Mouse (Mus musculus) olfactory bulb, adult 2 months (tissue): ENCODE data around the gene Ang2.
"Not testable (repeated sequence)": the region's sequence is repeated elsewhere in the genome, so short reads cannot be mapped to it uniquely, and the experiment has no call there.

Source experiments
- CTCF ChIP-seq: fragments of 200-500 bp; IDR thresholded peaks from 2 replicates; pipeline ENCODE4 v1.5.1; 2012; ENCODE audit warnings: low read depth, mild to moderate bottlenecking, low read length, moderate library complexity; ENCODE audit not compliant: insufficient read depth
- POLR2A ChIP-seq: fragments of 200-500 bp; IDR thresholded peaks from 2 replicates; pipeline ENCODE4 v1.6.1; 2012; ENCODE audit warnings: mild to moderate bottlenecking, low read depth, low read length, moderate library complexity; ENCODE audit not compliant: insufficient read depth

DNA sequence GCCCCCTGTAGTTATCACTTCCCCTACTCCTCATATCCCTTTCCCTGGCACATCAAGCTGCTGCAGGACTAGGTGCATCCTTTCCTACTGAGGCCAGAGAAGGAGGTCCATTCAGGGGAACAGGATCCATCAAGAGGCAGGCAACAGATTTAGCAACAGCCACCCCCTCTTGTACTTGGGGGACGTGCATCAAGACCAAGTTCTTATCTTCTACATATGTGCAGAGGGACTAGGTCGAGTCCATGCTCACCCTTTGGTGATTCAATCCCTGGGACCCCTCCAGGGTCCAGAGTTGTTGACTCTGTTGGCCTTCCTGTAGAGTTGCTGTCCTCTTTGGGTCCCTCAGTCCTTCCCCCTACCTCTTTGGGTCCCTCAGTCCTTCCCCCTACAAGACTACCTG, 17.9 kb downstream of the Ang2 start:
- not testable (repeated sequence) for TF ChIP-seq POLR2A, CTCF
